Mouse (Mus musculus) frontal cortex, postnatal 14 days (tissue): ENCODE results near the gene Spatc1l.

ENCODE experiments used
- DNase-seq, 2 experiments: peaks; one replicate each; pipeline ENCODE4 v3.0.0; 2022; ENCODE audit warnings: low spot score in 2 of 2

The Spatc1l gene

DNA sequence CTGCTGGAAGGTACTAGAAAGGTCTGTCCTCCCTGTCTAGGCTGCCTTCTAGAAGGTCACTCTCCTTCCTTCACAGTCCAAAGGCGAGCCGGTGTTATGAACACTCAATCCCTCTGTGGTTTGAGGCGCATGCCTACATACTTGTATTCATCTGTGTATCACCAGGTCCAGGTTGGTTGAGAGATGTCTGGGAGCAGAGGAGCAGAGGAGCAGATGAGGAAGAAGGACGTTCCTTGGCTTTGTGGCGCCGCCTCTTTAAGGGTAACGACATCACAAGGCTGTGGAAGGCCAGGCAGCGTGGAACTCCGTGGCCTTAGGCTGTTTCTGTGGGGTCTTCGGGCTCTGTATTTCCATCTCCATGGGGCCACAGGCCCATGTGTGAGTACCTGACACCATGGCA lies at the start of gene Spatc1l:
TSS of gene Spatc1l (plus strand) at position 301 of the 400 bp plus-strand sequence.
- DNase-seq, result no peak

GRCm38 (mm10) chr10:76512965-76513583 lies 49.0 kb upstream of the Spatc1l start:
- DNase-seq, result peak; percentile 36 to 37

- DNase-seq, result no peak
Measured at GRCm38 (mm10) chr10:76530922-76531321, 31.1 kb upstream of the Spatc1l start.

DNA sequence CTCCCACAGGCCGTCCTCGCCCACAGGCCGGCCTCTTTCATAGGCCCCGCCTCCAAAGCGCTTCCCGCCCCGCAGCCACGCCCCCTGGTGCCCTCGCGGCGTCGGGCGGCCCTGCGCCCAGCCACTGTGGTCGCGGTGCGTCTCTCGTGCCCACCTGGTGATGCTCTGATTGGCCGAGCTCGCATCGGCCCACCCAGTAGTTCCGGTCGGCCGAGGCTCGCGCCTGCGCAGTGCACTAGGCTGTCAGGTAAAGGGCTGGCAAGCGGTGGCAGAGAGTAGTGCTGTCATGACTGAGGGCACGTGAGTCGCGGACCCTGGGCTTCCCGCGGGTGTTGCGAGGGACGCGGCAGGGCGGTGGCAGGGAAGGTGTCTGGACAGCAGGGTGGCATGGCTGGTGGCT lies 30.7 kb upstream of the Spatc1l start, which contains the start of gene Lss:
TSS of gene Lss (plus strand) at position 214 of the 400 bp plus-strand sequence.
- DNase-seq, result peak; percentile 95 to 96

DNA sequence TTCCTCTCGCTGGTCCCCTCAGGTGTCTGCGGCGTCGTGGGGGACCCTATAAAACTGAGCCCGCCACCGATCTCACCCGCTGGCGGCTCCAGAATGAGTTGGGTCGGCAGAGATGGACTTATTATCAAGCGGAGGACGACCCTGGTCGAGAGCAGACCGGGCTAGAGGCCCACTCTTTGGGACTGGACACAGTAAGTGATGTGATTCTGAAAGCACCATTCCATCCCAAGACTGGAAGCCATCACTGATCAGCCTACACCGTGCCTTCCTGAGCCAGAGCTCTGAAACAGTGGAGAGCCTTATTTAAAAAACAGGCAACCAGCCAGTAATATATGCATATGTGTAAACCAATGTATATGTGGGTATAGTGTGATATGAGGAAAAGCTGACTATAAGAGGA lies 30.2 kb upstream of the Spatc1l start:
- no peak for DNase-seq

- no peak for DNase-seq
Measured at GRCm38 (mm10) chr10:76535526-76535925, 26.5 kb upstream of the Spatc1l start.

GRCm38 (mm10) chr10:76537619-76538018 lies 24.5 kb upstream of the Spatc1l start:
- DNase-seq, result no peak

GRCm38 (mm10) chr10:76541336-76542085 lies 20.6 kb upstream of the Spatc1l start:
- DNase-seq, result no peak

GRCm38 (mm10) chr10:76542636-76543375 lies 19.3 kb upstream of the Spatc1l start:
- no peak for DNase-seq

- no peak for DNase-seq
Measured at GRCm38 (mm10) chr10:76546566-76546965, 15.5 kb upstream of the Spatc1l start.

DNA sequence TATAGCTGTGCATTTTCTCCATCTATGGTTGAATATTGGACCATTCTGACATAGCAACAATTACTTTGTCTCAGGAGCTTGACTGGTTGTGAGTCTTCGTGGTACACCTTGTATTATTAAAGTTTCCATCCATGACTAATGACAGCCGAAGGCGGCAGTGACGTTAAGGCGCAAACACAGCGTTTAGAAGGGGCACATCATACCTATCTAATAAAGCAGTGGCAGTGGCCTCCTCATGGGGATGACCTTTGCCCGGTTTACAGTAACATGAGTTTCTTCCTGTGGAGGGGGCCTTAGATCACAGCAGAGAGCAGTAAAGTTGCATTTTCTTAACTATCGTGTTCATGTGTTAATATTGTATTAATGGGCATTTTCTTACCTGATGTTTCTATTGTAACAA lies 13.9 kb upstream of the Spatc1l start:
- DNase-seq, result no peak

DNA sequence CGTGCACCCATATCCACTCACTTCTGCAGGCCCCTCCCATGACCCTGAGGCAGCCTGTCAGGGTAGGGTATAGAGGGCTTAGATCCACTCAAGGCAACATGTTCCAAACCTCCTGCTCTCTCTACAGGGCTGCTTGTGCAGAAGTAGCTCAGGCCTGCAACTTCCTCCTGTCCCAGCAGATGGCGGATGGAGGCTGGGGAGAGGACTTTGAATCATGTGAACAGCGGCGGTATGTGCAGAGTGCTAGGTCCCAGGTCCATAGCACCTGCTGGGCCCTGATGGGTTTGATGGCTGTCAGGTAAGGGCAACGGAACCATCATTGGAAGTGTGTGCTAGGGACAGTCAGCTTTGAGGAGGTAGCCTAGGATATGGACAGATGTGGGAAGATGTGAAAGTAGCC lies 11.6 kb upstream of the Spatc1l start:
- DNase-seq, result no peak

DNA sequence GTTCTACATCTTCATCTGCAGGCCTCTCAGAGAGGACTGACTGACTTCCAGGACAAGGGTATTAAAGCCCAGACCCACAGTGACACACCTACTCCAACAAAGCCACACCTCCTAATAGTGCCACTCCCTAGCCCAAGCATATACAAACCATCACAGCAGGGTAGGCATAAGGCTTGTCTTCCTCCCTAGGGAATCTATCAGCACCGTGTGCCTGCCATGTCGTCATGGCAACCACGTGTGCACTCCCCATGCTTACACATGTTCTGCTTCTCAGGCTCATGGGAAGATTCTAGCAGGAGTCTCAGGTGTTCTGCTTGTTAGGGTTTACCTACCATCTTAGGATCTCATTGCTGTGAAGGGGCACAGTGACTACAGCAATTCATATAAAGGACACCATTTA lies 10.5 kb upstream of the Spatc1l start:
- DNase-seq, result no peak

- no peak for DNase-seq
Measured at GRCm38 (mm10) chr10:76554061-76554460, 8.0 kb upstream of the Spatc1l start.

DNA sequence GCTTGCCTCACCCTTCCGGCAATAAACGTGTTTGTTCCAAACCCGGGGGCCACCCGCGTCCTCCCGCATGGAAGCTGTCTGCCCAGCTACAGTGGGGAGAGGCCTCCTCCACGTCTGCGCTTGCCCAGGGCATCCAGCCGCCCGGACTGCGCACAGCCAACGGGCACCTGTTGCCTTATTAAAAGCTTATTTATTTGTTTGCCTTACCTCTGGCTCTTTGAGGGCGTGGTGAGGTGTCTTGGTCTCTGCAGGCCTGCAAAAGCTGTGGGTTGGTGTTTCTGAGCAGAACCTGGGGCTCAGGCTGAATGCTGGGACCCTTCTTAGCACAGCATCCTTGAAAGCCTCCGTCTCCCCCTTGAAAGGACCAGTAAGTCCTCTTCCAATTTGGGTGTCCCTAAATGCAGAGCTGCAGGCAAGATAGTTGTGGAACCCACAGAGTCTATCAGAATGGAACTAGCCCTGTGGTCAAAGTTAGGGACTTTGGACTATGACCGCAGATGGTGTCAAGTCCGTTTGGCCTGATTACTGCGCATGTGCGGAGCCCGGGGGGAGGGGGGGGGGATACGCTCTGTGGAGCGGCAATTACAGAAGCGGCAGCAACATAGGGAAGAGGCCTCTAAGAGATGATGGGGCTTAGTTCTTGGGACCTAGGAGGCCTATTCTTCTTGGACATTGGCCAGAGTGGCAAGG lies 8.1 kb downstream of the Spatc1l start:
- DNase-seq, result no peak

DNA sequence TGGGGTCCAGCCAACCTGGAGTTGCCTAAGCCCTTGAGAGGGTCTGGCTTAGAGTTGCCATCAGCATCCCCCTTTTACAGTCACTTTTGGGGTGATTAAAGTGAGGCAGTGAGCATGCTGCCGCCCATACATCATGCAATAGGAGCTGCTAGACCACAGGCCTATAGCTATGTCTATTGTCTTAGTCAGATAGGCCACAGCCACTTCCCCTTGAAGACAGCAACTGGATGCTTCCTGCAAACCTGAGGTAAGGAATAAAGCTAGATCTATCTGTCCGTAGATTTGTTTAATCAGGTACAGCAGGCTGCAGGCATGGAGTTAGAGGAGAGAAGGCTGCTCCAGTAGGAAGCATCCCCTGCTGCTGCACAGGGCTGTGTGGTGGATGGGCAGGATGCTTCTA lies 9.0 kb downstream of the Spatc1l start:
- no peak for DNase-seq

- no peak for DNase-seq
Measured at GRCm38 (mm10) chr10:76572151-76572550, 10.1 kb downstream of the Spatc1l start.

GRCm38 (mm10) chr10:76575374-76575773 lies 13.3 kb downstream of the Spatc1l start, which contains the start of gene Ftcd:
Gene Ftcd, plus strand, starts transcription at chr10:76575648.
- no peak for DNase-seq

- no peak for DNase-seq
Measured at GRCm38 (mm10) chr10:76576920-76577319, 14.8 kb downstream of the Spatc1l start.

DNA sequence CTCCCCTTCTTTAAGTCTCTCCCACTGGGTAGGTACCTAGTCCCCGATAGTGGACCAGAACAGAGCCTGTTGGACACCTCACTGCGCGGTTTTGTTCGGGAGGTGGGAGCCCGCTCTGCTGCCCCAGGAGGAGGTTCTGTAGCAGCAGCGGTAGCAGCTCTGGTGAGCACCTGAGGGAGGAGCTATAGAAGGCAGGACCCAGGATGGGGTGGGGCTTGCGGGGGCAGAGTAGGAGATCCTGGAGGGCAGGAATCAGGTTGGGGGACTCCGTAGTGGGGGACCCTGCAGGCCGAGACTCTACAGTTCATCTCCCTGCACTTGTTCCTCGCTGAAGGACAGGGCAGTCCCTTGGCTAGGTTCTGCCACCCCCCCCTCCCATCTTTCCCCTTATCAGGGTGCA lies 22.1 kb downstream of the Spatc1l start:
- DNase-seq, result no peak

- no peak for DNase-seq
Measured at GRCm38 (mm10) chr10:76586190-76586589, 24.1 kb downstream of the Spatc1l start.

DNA sequence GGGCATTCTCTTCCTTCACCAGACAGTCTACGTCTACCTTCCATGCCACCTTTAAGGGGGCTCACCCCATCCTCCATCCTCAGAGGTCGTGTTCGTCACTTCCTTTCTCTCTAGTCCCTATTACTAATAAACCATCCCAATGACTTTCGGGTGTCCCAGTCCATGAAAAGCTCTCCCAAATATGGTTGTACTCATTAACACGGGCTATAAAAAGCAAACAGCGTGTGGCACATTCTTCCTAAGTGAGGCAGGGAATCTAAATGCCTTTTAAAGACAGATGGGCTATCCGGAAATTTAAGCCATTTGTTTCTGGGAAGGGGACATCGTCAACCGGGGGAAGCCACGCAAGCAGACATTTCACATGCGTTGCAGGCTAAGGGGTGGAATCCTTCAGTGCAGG lies 28.1 kb downstream of the Spatc1l start:
- no peak for DNase-seq
